Mouse (Mus musculus) liver, postnatal 0 days (tissue): ENCODE measurements at regions not wholly inside any gene's neighbourhood (a gene's known extent, or its start where the extent isn't known, plus 50 kb on each side); places are given as distances from the start of the nearest gene placed in this dataset.

ENCODE experiments used
- CTCF ChIP-seq: sonication (generic); IDR thresholded peaks from 2 replicates; pipeline ENCODE4 v1.5.1; 2016; ENCODE audit warnings: antibody characterized with exemption, low read depth
- EP300 ChIP-seq: IDR thresholded peaks from 2 replicates; pipeline ENCODE4 v1.6.1; 2016; ENCODE audit warnings: antibody characterized with exemption, low read depth, mild to moderate bottlenecking

- no peak for TF ChIP-seq CTCF
- no peak for TF ChIP-seq EP300
Measured at GRCm38 (mm10) chr2:129916411-129916810, 95.7 kb upstream of the Tgm3 start.
